Mouse (Mus musculus) limb, embryonic 15.5 days (tissue): Measurements from ENCODE around the gene Pou2f3. TPM values are rescaled to one million over a fixed set of nuclear protein-coding genes. Genes with fewer than 3 reads are reported as not detected.
A peak's percentile ranks its signal among the peaks of the same experiment; 100 is the strongest.

Source experiments
- ATAC-seq: fragments of 200-750 bp; cut with Nextera tagmentation; 2 replicates; pipeline ENCODE4 v1.8.0; 2017; ENCODE audit warnings: low read depth, moderate TSS enrichment; ENCODE audit not compliant: insufficient number of reproducible peaks, low FRiP score, low TSS enrichment
- H3K27ac ChIP-seq: fragments of 300-500 bp; sonication (generic); 2 replicates; pipeline ENCODE4 v1.5.1; 2015; ENCODE audit warnings: moderate library complexity, mild to moderate bottlenecking, inconsistent platforms
- H3K27me3 ChIP-seq: fragments of 300-500 bp; sonication (generic); 2 replicates; pipeline ENCODE4 v1.6.1; 2015; ENCODE audit warnings: inconsistent platforms
- H3K36me3 ChIP-seq: fragments of 300-500 bp; sonication (generic); 2 replicates; pipeline ENCODE4 v1.6.1; 2015; ENCODE audit warnings: inconsistent platforms
- H3K4me1 ChIP-seq: fragments of 300-500 bp; sonication (generic); 2 replicates; pipeline ENCODE4 v1.6.1; 2015; ENCODE audit warnings: inconsistent platforms
- H3K4me2 ChIP-seq: fragments of 300-500 bp; sonication (generic); 2 replicates; pipeline ENCODE4 v1.6.1; 2015; ENCODE audit warnings: mild to moderate bottlenecking, inconsistent platforms
- H3K4me3 ChIP-seq: fragments of 300-500 bp; sonication (generic); 2 replicates; pipeline ENCODE4 v1.5.1; 2015; ENCODE audit warnings: mild to moderate bottlenecking, inconsistent platforms
- H3K9ac ChIP-seq: fragments of 300-500 bp; sonication (generic); 2 replicates; pipeline ENCODE4 v1.6.1; 2015; ENCODE audit warnings: inconsistent platforms
- H3K9me3 ChIP-seq: fragments of 300-500 bp; sonication (generic); 2 replicates; pipeline ENCODE4 v1.6.1; 2016; ENCODE audit warnings: inconsistent platforms
- WGBS: fragments of 180-500 bp; shearing (Covaris S2); methylation state at CpG from one replicate; pipeline ENCODE4 v1.1.7; 2015; 5-methylcytosine and 5-hydroxymethylcytosine counted together
- polyA plus RNA-seq: library from polyadenylated mRNA; unstranded; fragments of >200 nt; fragmentation: Nextera tagmentation; extraction: Ambion mirVana; gene quantifications from 2 replicates; pipeline ENCODE4 v1.2.1, GENCODE M21; 2015

The Pou2f3 gene
- polyA plus RNA-seq, 1 experiment from 2014 or later, result 11.8 TPM

DNA sequence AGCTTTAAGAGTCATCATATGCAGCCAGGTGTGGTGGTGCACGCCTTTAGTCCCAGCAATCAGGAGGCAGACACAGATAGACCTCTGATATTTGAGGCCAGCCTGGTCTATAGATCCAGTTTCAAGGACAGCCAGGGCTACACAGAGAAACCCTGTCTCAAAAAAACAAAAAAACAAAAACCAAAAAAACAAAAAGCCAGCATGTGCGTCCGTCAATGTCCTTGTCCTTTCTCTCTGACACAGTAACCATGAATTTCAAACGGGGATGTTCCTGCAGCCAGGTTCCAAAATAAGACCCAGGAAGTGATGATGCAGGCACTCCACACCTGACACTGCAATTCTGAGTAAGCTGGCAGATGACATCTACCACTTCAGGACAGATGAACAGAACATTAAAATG is 115.3 kb downstream of the Pou2f3 start:
- H3K27ac ChIP-seq, result no peak overlapping the region
- H3K4me3 ChIP-seq, result no peak overlapping the region
- H3K27me3 ChIP-seq, result no peaks in the 10 kb centered on the region
- no peak overlapping the region for H3K4me2 ChIP-seq
- H3K9me3 ChIP-seq, result no peaks in the 10 kb centered on the region
- no peak for ATAC-seq
- no peak overlapping the region for H3K9ac ChIP-seq
- H3K4me1 ChIP-seq, result peaks cover 10% of the 10 kb centered on the region; the same call in 1 of the 2 replicates
- 91% methylated on average over 4 of the region's 4 CpGs for WGBS
- H3K36me3 ChIP-seq, result no peaks in the 10 kb centered on the region

DNA sequence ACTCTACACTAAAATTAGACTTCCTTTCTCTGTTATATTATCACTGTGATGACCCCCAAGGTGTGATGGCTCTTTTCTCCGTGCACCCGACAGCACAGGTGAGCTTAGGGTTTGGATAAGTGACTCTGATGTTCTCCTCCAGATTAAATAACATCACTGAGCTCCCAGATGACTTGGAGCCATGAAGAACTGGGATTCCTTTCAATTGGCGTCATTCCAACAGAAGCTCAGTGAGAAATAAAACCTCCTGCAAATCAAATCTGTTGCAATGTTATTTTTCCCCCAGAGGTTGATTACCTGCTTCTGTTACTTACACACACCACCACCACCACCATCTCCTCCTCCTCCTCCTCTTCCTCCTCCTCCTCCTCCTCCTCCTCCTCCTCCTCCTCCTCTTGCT is 116.4 kb downstream of the Pou2f3 start:
- WGBS, result 43% methylated on average over 3 of the region's 3 CpGs
- Histone ChIP-seq H3K27me3 (no peaks in the 10 kb centered on the region), H3K9me3 (no peaks in the 10 kb centered on the region), H3K4me1 (peaks cover 8% of the 10 kb centered on the region; the same call in 1 of the 2 replicates), H3K4me3 (no peak overlapping the region), H3K36me3 (no peaks in the 10 kb centered on the region), H3K4me2 (no peak overlapping the region), H3K9ac (no peak overlapping the region), H3K27ac (no peak overlapping the region)
- ATAC-seq, result no peak

DNA sequence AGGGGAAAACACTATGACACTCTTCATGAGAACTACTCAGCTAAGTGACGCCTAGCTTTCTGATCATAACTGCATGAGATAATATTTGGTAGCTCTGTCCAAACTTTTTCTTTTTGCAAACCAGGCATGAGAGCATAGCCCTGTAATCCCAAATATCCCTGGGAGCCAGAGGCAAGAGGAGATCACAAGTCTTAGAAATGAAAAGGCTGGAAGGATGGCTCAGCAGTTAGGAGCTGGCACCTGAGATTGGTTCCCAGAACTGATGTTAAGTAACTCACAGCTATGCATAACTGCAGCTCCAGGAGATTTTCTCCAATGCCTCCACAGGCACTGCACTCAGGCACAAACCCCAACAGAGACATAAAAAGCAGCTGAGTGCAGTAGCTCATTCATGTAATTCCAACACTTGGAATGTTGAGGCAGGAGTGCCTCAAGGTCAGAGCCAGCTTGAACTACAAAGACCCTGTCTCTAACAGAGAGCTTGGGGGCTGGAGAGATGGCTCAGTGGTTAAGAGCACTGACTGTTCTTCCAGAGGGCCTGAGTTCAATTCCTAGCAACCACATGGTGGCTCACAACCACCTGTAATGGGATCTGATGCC is 124.4 kb downstream of the Pou2f3 start:
- H3K27ac ChIP-seq, result no peak overlapping the region; the same call in 1 of the 2 replicates
- ATAC-seq, result no peak
- no peaks in the 10 kb centered on the region for H3K9me3 ChIP-seq
- no peak overlapping the region for H3K4me3 ChIP-seq
- no peaks in the 10 kb centered on the region for H3K27me3 ChIP-seq
- WGBS, result 85% methylated on average over 1 of the region's 1 CpGs
- peaks cover 17% of the 10 kb centered on the region for H3K4me1 ChIP-seq
- H3K4me2 ChIP-seq, result no peak overlapping the region
- H3K9ac ChIP-seq, result no peak overlapping the region
- no peaks in the 10 kb centered on the region for H3K36me3 ChIP-seq

DNA sequence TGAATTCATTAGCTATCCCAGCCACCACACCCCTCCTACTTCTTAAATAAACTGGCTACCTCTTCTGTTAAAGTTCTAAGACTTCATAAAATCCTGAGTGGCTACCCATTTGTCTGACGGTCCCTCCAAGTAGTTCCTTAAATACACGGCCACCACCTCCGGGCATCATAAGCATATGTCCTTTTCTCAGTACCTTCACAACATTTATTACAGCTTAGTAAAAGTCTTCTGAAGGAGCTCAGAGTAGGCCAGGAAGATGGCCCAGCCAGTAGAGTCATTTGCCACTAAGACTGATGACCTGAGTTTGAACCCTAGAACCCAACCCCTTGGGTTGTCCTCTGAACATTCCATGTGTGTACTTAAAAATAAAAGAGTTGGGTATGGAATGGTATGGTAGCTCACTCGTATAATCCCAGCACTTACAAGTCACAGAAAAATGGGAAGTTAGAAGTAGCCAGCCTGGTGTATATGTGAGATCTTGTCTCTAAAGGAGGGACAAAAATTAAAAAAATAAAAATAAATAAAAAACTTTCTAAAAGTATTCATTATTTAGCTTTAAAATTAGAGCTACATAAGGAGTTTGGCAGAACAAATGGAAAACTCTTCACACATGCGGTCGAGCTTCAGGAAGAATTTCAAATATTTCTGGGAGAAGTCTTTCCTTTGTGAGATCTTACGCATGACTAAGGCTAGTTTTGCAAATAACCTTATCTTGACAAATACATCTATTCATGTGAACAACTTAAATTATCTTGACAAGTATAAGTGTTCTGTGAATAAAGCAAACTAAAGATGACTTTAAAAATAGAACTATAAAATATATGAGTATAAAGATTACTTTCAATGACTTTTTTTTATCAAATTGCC is 125.4 kb downstream of the Pou2f3 start:
- peaks cover 17% of the 10 kb centered on the region for H3K4me1 ChIP-seq
- 60% methylated on average over 7 of the region's 7 CpGs for WGBS
- H3K27me3 ChIP-seq, result no peaks in the 10 kb centered on the region
- H3K27ac ChIP-seq, result 0 out of 2 replicates have a peak overlapping the region, but pooled peaks have one; percentile 27
- ATAC-seq, result no peak
- H3K4me2 ChIP-seq, result no peak overlapping the region
- no peak overlapping the region for H3K4me3 ChIP-seq
- H3K9ac ChIP-seq, result no peak overlapping the region
- no peaks in the 10 kb centered on the region for H3K9me3 ChIP-seq
- H3K36me3 ChIP-seq, result no peaks in the 10 kb centered on the region

DNA sequence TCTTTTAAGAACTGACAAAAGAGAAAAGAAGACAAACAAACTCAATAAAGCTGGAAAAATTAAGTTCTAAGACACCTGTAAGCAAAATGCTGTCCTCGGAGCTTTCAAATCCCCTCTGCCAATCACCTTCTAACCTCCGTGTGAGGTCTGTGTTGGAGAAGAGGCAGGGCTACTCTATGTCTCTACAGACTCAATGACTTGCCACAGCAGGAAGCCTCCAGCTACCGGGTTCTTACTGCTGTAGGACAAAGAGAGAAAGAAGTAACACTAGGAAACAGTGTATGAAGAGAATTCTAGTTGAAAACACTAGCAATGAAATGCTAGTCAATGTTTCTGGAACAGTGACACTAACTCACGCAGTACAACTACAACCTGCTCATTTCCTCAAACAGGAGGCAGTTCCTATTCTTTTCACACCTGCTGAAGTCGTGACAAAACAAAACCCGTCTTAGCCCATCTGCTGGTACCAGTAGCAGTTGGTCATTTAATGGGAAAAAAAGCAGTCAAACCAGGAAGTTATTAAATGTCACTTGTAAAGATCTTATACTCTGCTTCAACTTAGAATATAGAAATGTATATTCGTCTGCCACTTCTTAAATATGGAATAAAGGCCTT is 126.6 kb downstream of the Pou2f3 start:
- no peaks in the 10 kb centered on the region for H3K27me3 ChIP-seq
- H3K4me3 ChIP-seq, result no peak overlapping the region
- H3K27ac ChIP-seq, result no peak overlapping the region
- H3K9me3 ChIP-seq, result no peaks in the 10 kb centered on the region
- no peak overlapping the region for H3K9ac ChIP-seq
- WGBS, result 52% methylated on average over 7 of the region's 7 CpGs
- peaks cover 17% of the 10 kb centered on the region for H3K4me1 ChIP-seq
- H3K4me2 ChIP-seq, result no peak overlapping the region
- ATAC-seq, result no peak
- no peaks in the 10 kb centered on the region for H3K36me3 ChIP-seq

DNA sequence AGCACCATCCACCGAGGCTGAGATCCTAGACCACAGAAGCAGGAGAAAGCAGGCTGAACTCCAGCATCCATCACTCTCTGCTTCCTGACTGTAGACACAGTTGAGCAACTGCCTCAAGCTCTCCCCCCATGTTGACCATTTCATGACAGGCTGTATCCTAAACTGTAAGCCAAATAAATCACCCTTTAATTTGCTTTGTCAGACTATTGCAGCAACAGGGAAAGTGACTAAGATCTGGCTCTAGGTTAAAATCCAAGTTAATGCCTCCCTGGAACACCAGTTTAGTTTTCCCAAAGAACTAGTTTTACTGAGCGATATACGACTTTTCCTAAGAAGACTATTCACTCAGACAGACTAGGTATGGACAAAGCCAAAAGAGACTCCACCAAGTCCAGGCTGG is 131.5 kb downstream of the Pou2f3 start:
- no peaks in the 10 kb centered on the region for H3K36me3 ChIP-seq
- no peak overlapping the region for H3K9ac ChIP-seq
- 82% methylated on average over 3 of the region's 3 CpGs for WGBS
- no peak overlapping the region for H3K4me2 ChIP-seq
- H3K4me3 ChIP-seq, result no peak overlapping the region
- no peaks in the 10 kb centered on the region for H3K4me1 ChIP-seq
- H3K27ac ChIP-seq, result no peak overlapping the region
- ATAC-seq, result no peak
- no peaks in the 10 kb centered on the region for H3K27me3 ChIP-seq
- no peaks in the 10 kb centered on the region for H3K9me3 ChIP-seq

DNA sequence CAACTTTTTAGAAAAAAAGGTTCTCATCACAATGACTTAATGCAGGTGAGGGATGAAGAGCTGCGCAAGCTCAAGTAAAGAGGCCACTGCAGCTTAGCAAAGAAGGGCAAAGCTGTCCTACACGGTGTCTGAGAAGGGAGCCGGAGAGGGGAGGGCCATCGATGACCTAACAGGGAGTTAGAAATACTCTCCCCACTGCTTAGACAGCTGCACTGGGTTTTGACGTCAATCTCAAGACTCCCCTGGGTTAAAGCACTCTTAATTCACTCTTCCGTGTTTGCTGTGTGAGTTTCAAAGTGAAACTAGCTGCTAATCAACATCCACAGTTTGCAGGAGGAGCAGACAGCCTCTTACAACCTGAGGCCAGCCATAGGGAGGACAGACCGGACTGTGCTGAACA is 134.0 kb downstream of the Pou2f3 start:
- ATAC-seq, result no peak
- peaks cover 8% of the 10 kb centered on the region; the same call in 1 of the 2 replicates for H3K4me1 ChIP-seq

DNA sequence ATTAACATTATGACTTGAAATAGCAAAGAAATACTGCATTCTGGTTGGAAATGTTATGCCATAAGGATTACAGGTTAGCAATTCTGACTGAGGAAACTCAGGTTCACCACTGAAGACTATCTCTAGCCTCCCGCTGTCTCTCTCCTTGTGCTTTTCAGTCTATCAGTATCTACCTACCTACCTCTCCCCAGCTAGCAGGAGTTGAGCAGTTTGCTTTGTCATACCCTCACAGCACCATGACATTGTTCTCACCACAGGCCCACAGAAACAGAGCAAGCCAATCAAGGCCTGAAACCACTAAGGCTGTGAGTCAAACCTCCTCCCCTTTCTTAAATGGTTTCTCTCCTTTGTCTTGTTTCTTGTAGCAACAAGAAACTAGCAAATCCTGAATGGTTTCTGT is 135.6 kb downstream of the Pou2f3 start:
- H3K4me3 ChIP-seq, result no peak overlapping the region
- peaks cover 9% of the 10 kb centered on the region; the same call in 1 of the 2 replicates for H3K4me1 ChIP-seq
- WGBS, result 98% methylated on average over 1 of the region's 1 CpGs
- no peaks in the 10 kb centered on the region for H3K27me3 ChIP-seq
- no peak overlapping the region for H3K9ac ChIP-seq
- no peaks in the 10 kb centered on the region for H3K9me3 ChIP-seq
- H3K36me3 ChIP-seq, result no peaks in the 10 kb centered on the region
- no peak overlapping the region for H3K27ac ChIP-seq
- H3K4me2 ChIP-seq, result no peak overlapping the region
- no peak for ATAC-seq

More for the DNA sequence above, 134.0 kb downstream of the Pou2f3 start:
- 72% methylated on average over 7 of the region's 7 CpGs for WGBS
- H3K36me3 ChIP-seq, result no peaks in the 10 kb centered on the region
- no peak overlapping the region for H3K4me3 ChIP-seq
- H3K4me2 ChIP-seq, result no peak overlapping the region
- no peaks in the 10 kb centered on the region for H3K27me3 ChIP-seq
- H3K27ac ChIP-seq, result no peak overlapping the region
- H3K9ac ChIP-seq, result no peak overlapping the region
- H3K9me3 ChIP-seq, result no peaks in the 10 kb centered on the region

Other genes with a start within 250 kb of the Pou2f3 start
- gene Arhgef12, start 103.1 kb downstream of the Pou2f3 start, polyA plus RNA-seq, result 10.4 and 13.2 TPM in 2 replicates
- 5.0 and 5.3 TPM in 2 replicates for gene Tmem136, start 93.8 kb downstream of the Pou2f3 start, polyA plus RNA-seq
- 78.4 and 102 TPM in 2 replicates for gene Oaf, start 29.5 kb upstream of the Pou2f3 start, polyA plus RNA-seq
- gene Trim29, start 100.5 kb upstream of the Pou2f3 start, polyA plus RNA-seq, result 177 and 186 TPM in 2 replicates